Mouse (Mus musculus): Measurements from ENCODE around the gene Arfrp1.

- TF ChIP-seq POLR2A (IDR thresholded peaks at IDR 0.05; ENCODE audit: control insufficient read depth, extremely low read depth, insufficient read depth, low read length, poor library complexity) (no peak), CTCF (IDR thresholded peaks at IDR 0.05; ENCODE audit: borderline replicate concordance, control insufficient read depth, extremely low read depth, insufficient read depth, low read length, poor library complexity) (no peak)
Observed at GRCm38 (mm10) chr2:181381631-181382306, 16.6 kb upstream of the Arfrp1 start.
